Mouse (Mus musculus): ENCODE results near the gene Ifna1. TPM values are rescaled to one million over a fixed set of nuclear protein-coding genes. Genes with fewer than 3 reads are reported as not detected.
"Not testable (repeated sequence)": the region's sequence is repeated elsewhere in the genome, so short reads cannot be mapped to it uniquely, and the experiment has no call there.

Ifna1 gene
- not detected for polyA plus RNA-seq (2012; fragmentation: generic; extraction: Trizol)
- long read RNA-seq, experiment 1, result 0 reads
- long read RNA-seq, experiment 2, result 0 reads

DNA sequence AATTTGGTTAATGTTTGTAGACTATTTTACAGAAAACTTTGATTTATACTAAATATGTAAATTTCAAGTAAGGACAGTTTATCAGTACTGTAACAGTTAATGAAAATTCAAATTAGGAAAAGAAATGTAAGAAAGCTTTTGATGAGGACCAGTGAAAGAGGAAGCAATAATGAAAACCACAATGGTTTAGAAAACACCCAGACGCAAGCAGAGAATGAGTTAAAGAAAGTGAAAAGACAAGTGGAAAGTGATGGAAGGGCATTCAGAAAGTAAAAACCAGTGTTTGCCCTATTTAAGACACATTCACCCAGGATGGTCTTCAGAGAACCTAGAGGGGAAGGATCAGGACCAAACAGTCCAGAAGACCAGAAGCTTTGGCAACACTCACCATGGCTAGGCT is at the start of gene Ifna1:
TSS of gene Ifna1 (plus strand) at position 390 of the 400 bp plus-strand sequence.
- peaks cover 24% of the 10 kb centered on the region for H3K27me3 ChIP-seq (ENCODE audit: control insufficient read depth, insufficient read depth, insufficient read length)
- H3K79me3 ChIP-seq (ENCODE audit: low read depth), result no peaks in the 10 kb centered on the region
- no peaks in the 10 kb centered on the region for H3K36me3 ChIP-seq (ENCODE audit: control insufficient read depth, insufficient read depth)
- no peak for TF ChIP-seq USF1 (IDR thresholded peaks at IDR 0.05; ENCODE audit: low read depth)
- no peak for TF ChIP-seq CTCF (IDR thresholded peaks at IDR 0.05; ENCODE audit: control insufficient read depth, insufficient read depth, insufficient read length)
- TF ChIP-seq MYOG (IDR thresholded peaks at IDR 0.05; ENCODE audit: control insufficient read depth, extremely low read depth, insufficient read length), result no peak
- H3K4me3 ChIP-seq (ENCODE audit: insufficient read depth, poor library complexity, severe bottlenecking), result no peak within 1 kb of the TSS
- H3ac ChIP-seq (ENCODE audit: control insufficient read depth, insufficient read length, low read depth), result no peak within 1 kb of the TSS
- H3K79me2 ChIP-seq (ENCODE audit: control insufficient read depth, insufficient read depth), result no peaks in the 10 kb centered on the region

DNA sequence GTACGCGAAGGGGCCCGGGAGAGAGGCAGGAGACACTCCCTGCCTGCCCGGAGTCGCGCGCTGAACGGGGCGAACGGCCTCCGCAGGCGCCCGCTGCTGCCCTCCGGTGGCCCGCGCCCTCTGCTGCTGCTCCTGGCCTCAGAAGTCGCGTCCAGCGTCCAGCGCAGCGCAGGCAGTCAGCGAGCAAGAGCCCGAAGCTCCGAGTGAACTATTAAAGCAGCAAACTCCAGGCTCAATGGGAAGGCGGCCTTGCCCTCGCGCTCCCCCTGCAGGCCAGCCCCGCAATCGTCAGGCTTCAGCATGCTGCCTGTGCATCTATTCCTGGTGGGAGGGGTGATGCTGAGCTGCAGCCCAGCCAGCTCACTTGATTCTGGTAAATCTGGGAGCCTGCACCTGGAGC is 46.9 kb upstream of the Ifna1 start, which contains the start of gene Gm13287:
TSS of gene Gm13287 (plus strand) at position 301 of the 400 bp plus-strand sequence.
- not testable (repeated sequence) for H3K36me3 ChIP-seq (ENCODE audit: control insufficient read depth, insufficient read depth); H3K79me2 ChIP-seq (ENCODE audit: control insufficient read depth, insufficient read depth); H3K79me3 ChIP-seq (ENCODE audit: low read depth); H3K4me3 ChIP-seq (ENCODE audit: insufficient read depth, poor library complexity, severe bottlenecking); H3K27me3 ChIP-seq (ENCODE audit: control insufficient read depth, insufficient read depth, insufficient read length); H3ac ChIP-seq (ENCODE audit: control insufficient read depth, insufficient read length, low read depth)

DNA sequence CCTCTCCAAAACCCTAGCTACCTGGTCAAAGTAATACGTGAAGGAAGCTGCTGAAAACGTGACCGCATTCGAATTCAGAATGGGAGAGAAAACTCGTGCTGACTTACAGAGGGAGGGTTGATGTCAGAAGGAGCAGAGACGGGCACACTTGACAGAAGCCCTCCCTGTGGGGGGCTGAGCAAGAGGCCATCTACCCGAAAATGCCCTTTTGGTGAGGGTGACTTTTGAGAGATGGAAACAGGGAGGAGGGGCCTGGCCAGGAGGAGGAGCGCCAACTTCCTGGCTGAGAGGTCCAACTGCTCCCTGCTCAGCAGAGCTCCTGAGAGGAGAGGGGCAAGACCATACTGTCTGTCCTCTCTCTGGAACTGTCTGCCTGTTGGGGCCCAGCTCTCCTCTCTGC is 44.7 kb upstream of the Ifna1 start, which contains the start of gene Gm13288:
TSS of gene Gm13288 (plus strand) at position 301 of the 400 bp plus-strand sequence.
- H3K36me3 ChIP-seq (ENCODE audit: control insufficient read depth, insufficient read depth); H3K4me3 ChIP-seq (ENCODE audit: insufficient read depth, poor library complexity, severe bottlenecking); H3K79me2 ChIP-seq (ENCODE audit: control insufficient read depth, insufficient read depth); H3K79me3 ChIP-seq (ENCODE audit: low read depth); H3ac ChIP-seq (ENCODE audit: control insufficient read depth, insufficient read length, low read depth); H3K27me3 ChIP-seq (ENCODE audit: control insufficient read depth, insufficient read depth, insufficient read length): not testable (repeated sequence)

GRCm38 (mm10) chr4:88805761-88806160 is 44.1 kb upstream of the Ifna1 start:
- not testable (repeated sequence) for H3ac ChIP-seq (ENCODE audit: control insufficient read depth, insufficient read length, low read depth); H3K4me3 ChIP-seq (ENCODE audit: insufficient read depth, poor library complexity, severe bottlenecking); H3K27me3 ChIP-seq (ENCODE audit: control insufficient read depth, insufficient read depth, insufficient read length); H3K79me3 ChIP-seq (ENCODE audit: low read depth); H3K79me2 ChIP-seq (ENCODE audit: control insufficient read depth, insufficient read depth); H3K36me3 ChIP-seq (ENCODE audit: control insufficient read depth, insufficient read depth)

DNA sequence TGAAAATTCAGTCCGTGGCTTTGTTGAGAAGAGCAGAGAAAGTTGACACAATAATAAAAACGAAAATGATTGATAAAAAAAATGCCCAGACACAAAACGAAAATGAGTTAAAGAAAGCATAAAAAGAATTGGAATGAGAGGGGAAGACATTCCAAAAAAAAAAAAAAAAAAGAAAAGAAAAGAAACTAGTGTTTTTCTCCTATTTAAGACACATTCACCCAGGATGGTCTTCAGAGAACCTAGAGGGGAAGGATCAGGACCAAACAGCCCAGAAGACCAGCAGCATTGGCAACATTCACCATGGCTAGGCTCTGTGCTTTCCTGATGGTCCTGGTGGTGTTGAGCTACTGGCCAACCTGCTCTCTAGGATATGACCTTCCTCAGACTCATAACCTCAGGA is 34.0 kb upstream of the Ifna1 start, which contains the start of gene Ifna7:
TSS of gene Ifna7 (plus strand) at position 301 of the 400 bp plus-strand sequence.
- no peak for TF ChIP-seq USF1 (IDR thresholded peaks at IDR 0.05; ENCODE audit: low read depth)
- no peak for TF ChIP-seq CTCF (IDR thresholded peaks at IDR 0.05; ENCODE audit: control insufficient read depth, insufficient read depth, insufficient read length)
- TF ChIP-seq MAX (IDR thresholded peaks at IDR 0.05), result no peak
- TF ChIP-seq MYOD1 (IDR thresholded peaks at IDR 0.05; ENCODE audit: control insufficient read depth, insufficient read length, low read depth), result no peak
- TF ChIP-seq CEBPB (IDR thresholded peaks at IDR 0.05; ENCODE audit: low read depth), result no peak
- H3K36me3 ChIP-seq (ENCODE audit: control insufficient read depth, insufficient read depth), result no peaks in the 10 kb centered on the region
- H3K79me3 ChIP-seq (ENCODE audit: low read depth), result no peaks in the 10 kb centered on the region
- no peak within 1 kb of the TSS for H3K4me3 ChIP-seq (ENCODE audit: insufficient read depth, poor library complexity, severe bottlenecking)
- no peaks in the 10 kb centered on the region for H3K79me2 ChIP-seq (ENCODE audit: control insufficient read depth, insufficient read depth)
- H3ac ChIP-seq (ENCODE audit: control insufficient read depth, insufficient read length, low read depth), result no peak within 1 kb of the TSS
- peaks cover 14% of the 10 kb centered on the region for H3K27me3 ChIP-seq (ENCODE audit: control insufficient read depth, insufficient read depth, insufficient read length)

DNA sequence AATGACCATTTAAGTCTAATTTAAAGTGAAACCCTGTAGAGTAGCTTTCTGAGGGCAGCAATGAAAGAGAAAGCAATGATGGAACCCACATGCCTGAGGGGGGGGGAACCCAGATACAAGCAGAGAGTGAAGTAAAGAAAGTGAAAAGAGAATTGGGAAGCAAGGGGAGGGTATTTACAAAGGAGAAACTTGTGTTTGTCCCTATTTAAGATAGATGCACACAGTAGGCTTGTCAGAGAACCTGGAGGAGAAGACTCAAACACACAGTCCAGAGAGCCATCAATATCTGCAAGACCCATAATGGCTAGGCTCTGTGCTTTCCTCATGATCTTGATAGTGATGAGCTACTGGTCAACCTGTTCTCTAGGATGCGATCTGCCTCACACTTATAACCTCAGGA is 30.2 kb upstream of the Ifna1 start, which contains the start of gene Ifna11:
TSS of gene Ifna11 (plus strand) at position 301 of the 400 bp plus-strand sequence.
- H3K4me3 ChIP-seq (ENCODE audit: insufficient read depth, poor library complexity, severe bottlenecking), result no peak within 1 kb of the TSS
- no peak for TF ChIP-seq MYOD1 (IDR thresholded peaks at IDR 0.05; ENCODE audit: control insufficient read depth, insufficient read length, low read depth)
- no peak for TF ChIP-seq USF1 (IDR thresholded peaks at IDR 0.05; ENCODE audit: low read depth)
- TF ChIP-seq MAX (IDR thresholded peaks at IDR 0.05), result no peak
- TF ChIP-seq FOSL1 (IDR thresholded peaks at IDR 0.05; ENCODE audit: insufficient read depth, low read length, poor library complexity, severe bottlenecking), result no peak
- no peak for TF ChIP-seq CTCF (IDR thresholded peaks at IDR 0.05; ENCODE audit: control insufficient read depth, insufficient read depth, insufficient read length)
- TF ChIP-seq CEBPB (IDR thresholded peaks at IDR 0.05; ENCODE audit: low read depth), result no peak
- no peak for TF ChIP-seq MYOG (IDR thresholded peaks at IDR 0.05; ENCODE audit: control insufficient read depth, extremely low read depth, insufficient read length)
- no peaks in the 10 kb centered on the region for H3K79me3 ChIP-seq (ENCODE audit: low read depth)

GRCm38 (mm10) chr4:88822995-88823394 is 26.9 kb upstream of the Ifna1 start:
- H3K27me3 ChIP-seq (ENCODE audit: control insufficient read depth, insufficient read depth, insufficient read length), result peaks cover 7% of the 10 kb centered on the region
- TF ChIP-seq CTCF (IDR thresholded peaks at IDR 0.05; ENCODE audit: control insufficient read depth, insufficient read depth, insufficient read length) (no peak), MYOD1 (IDR thresholded peaks at IDR 0.05; ENCODE audit: control insufficient read depth, insufficient read length, low read depth) (no peak), MAX (IDR thresholded peaks at IDR 0.05) (no peak), USF1 (IDR thresholded peaks at IDR 0.05; ENCODE audit: low read depth) (no peak), CEBPB (IDR thresholded peaks at IDR 0.05; ENCODE audit: low read depth) (no peak)
- no peak overlapping the region for H3K4me3 ChIP-seq (ENCODE audit: insufficient read depth, poor library complexity, severe bottlenecking)
- H3ac ChIP-seq (ENCODE audit: control insufficient read depth, insufficient read length, low read depth), result no peak overlapping the region
- no peaks in the 10 kb centered on the region for H3K79me2 ChIP-seq (ENCODE audit: control insufficient read depth, insufficient read depth)
- no peaks in the 10 kb centered on the region for H3K36me3 ChIP-seq (ENCODE audit: control insufficient read depth, insufficient read depth)
- no peaks in the 10 kb centered on the region for H3K79me3 ChIP-seq (ENCODE audit: low read depth)

More for the DNA sequence above, 30.2 kb upstream of the Ifna1 start, which contains the start of gene Ifna11:
- Histone ChIP-seq H3K79me2 (ENCODE audit: control insufficient read depth, insufficient read depth) (no peaks in the 10 kb centered on the region), H3ac (ENCODE audit: control insufficient read depth, insufficient read length, low read depth) (no peak within 1 kb of the TSS), H3K36me3 (ENCODE audit: control insufficient read depth, insufficient read depth) (no peaks in the 10 kb centered on the region), H3K27me3 (ENCODE audit: control insufficient read depth, insufficient read depth, insufficient read length) (peaks cover 13% of the 10 kb centered on the region)

DNA sequence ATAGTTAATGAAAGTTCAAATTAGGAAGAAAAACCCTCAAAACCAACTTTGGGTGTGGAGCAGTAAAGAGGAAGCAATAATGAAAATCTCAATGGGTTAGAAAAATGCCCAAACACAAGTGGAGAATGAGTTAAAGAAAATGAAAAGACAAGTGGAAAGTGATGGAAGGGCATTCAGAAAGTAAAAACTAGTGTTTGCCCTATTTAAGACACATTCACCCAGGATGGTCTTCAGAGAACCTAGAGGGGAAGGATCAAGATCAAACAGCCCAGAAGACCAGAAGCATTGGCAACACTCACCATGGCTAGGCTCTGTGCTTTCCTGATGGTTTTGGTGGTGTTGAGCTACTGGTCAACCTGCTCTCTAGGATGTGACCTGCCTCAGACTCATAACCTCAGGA is 22.8 kb upstream of the Ifna1 start, which contains the start of gene Ifna6:
TSS of gene Ifna6 (plus strand) at position 301 of the 400 bp plus-strand sequence.
- H3K79me3 ChIP-seq (ENCODE audit: low read depth); H3ac ChIP-seq (ENCODE audit: control insufficient read depth, insufficient read length, low read depth); H3K4me3 ChIP-seq (ENCODE audit: insufficient read depth, poor library complexity, severe bottlenecking); H3K27me3 ChIP-seq (ENCODE audit: control insufficient read depth, insufficient read depth, insufficient read length); H3K36me3 ChIP-seq (ENCODE audit: control insufficient read depth, insufficient read depth); H3K79me2 ChIP-seq (ENCODE audit: control insufficient read depth, insufficient read depth): not testable (repeated sequence)
